30 mouse cellular contexts compared by ENCODE assay signal in the genomic region with DNA sequence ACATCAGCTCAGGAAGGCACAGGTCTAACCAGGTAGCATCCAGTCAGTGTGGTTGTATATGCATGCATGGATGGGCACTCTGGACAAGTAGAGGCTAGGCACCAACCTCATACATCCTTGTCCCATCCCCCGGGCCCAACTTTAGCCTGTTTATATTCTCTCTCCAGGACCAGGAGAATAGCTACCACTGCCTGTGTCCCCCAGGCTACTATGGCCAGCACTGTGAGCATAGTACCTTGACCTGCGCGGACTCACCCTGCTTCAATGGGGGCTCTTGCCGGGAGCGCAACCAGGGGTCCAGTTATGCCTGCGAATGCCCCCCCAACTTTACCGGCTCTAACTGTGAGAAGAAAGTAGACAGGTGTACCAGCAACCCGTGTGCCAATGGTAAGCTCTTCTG. TPM values are rescaled to one million over a fixed set of nuclear protein-coding genes. Genes with fewer than 3 reads are reported as not detected.
DNase-seq lines count a peak whose midpoint lies in the region; ATAC-seq and TF ChIP-seq lines count a peak whose summit lies in the region.
"Had no signal": no experiment of that assay in that cellular context is flagged by ENCODE, and none has a peak within 500 bp of the region (broad histone marks: within the 10 kb centered on the region; RNA-seq: fewer than 3 reads in every experiment).

No protein-coding gene starts in this region.

- intact Hi-C loops in gastrocnemius, adult 2 months (cut with DNase I), result no loop called here
- intact Hi-C loops in gastrocnemius, postnatal 36 days (cut with DNase I), result no loop called here
- intact Hi-C loops in heart, postnatal 25 days (cut with DNase I), result no loop called here

- peak overlapping the region; percentile 43 for H3K4me2 ChIP-seq in heart, embryonic 16.5 days (ENCODE audit: low read depth, low read length)
- peak overlapping the region; percentile 7; the same call in 1 of the 2 replicates for H3K4me2 ChIP-seq in liver, embryonic 11.5 days
- H3K4me2 ChIP-seq in liver, embryonic 12.5 days, result no peak overlapping the region
- 0 out of 2 replicates have a peak overlapping the region, but pooled peaks have one; percentile 3 for H3K4me2 ChIP-seq in lung, embryonic 16.5 days (ENCODE audit: low read depth, low read length)
- H3K4me2 ChIP-seq: embryonic facial prominence, embryonic 15.5 days; forebrain, embryonic 13.5 days; hindbrain, embryonic 15.5 days; midbrain, embryonic 15.5 days had no signal

- ATAC-seq in heart, embryonic 16.5 days (replicated peaks; ENCODE audit: extremely low read depth, insufficient read depth, low FRiP score), result no peak
- ATAC-seq in liver, embryonic 11.5 days (replicated peaks; ENCODE audit: low FRiP score), result no peak
- no peak for ATAC-seq in liver, embryonic 12.5 days
- no peak for ATAC-seq in lung, embryonic 16.5 days (ENCODE audit: low read depth)
- ATAC-seq: forebrain, embryonic 13.5 days; inflammation-experienced regulatory T-cells, adult 6 months; midbrain, embryonic 15.5 days had no signal

- TF ChIP-seq CTCF in gastrocnemius, adult 2 months (IDR thresholded peaks at IDR 0.05), result no peak

- no peaks in the 10 kb centered on the region for H3K9me3 ChIP-seq in heart, embryonic 16.5 days (replicated peaks; ENCODE audit: control insufficient read depth, low read length)
- H3K9me3 ChIP-seq in liver, embryonic 11.5 days (ENCODE audit: control insufficient read depth, low read length), result no peaks in the 10 kb centered on the region
- no peaks in the 10 kb centered on the region for H3K9me3 ChIP-seq in liver, embryonic 12.5 days (replicated peaks)
- no peaks in the 10 kb centered on the region for H3K9me3 ChIP-seq in lung, embryonic 16.5 days (ENCODE audit: control insufficient read depth, low read length)
- H3K9me3 ChIP-seq: embryonic facial prominence, embryonic 10.5 days; embryonic facial prominence, embryonic 15.5 days; forebrain, embryonic 13.5 days; G1E; hindbrain, embryonic 15.5 days; midbrain, embryonic 10.5 days; midbrain, embryonic 15.5 days had no signal

- H3K27ac ChIP-seq in gastrocnemius, adult 2 months, result peak overlapping the region; percentile 63
- H3K27ac ChIP-seq in heart, embryonic 16.5 days (ENCODE audit: low read length), result no peak overlapping the region
- H3K27ac ChIP-seq in liver, embryonic 11.5 days (ENCODE audit: low read depth, low read length), result no peak overlapping the region
- no peak overlapping the region for H3K27ac ChIP-seq in liver, embryonic 12.5 days
- no peak overlapping the region for H3K27ac ChIP-seq in lung, embryonic 16.5 days (ENCODE audit: low read length)
- H3K27ac ChIP-seq: embryonic facial prominence, embryonic 10.5 days; embryonic facial prominence, embryonic 15.5 days; forebrain, embryonic 13.5 days; hindbrain, embryonic 15.5 days; midbrain, embryonic 10.5 days; midbrain, embryonic 15.5 days had no signal

- H3K4me3 ChIP-seq in gastrocnemius, adult 2 months, result peak overlapping the region; percentile 62
- peak overlapping the region; percentile 24; the same call in 1 of the 2 replicates for H3K4me3 ChIP-seq in heart, embryonic 16.5 days (ENCODE audit: low read length)
- H3K4me3 ChIP-seq in liver, embryonic 11.5 days (ENCODE audit: low read depth, low read length), result no peak overlapping the region
- H3K4me3 ChIP-seq in liver, embryonic 12.5 days, result no peak overlapping the region
- no peak overlapping the region for H3K4me3 ChIP-seq in lung, embryonic 16.5 days (ENCODE audit: low read length)
- H3K4me3 ChIP-seq: embryonic facial prominence, embryonic 10.5 days; embryonic facial prominence, embryonic 15.5 days; forebrain, embryonic 13.5 days; hindbrain, embryonic 15.5 days; midbrain, embryonic 10.5 days; midbrain, embryonic 15.5 days had no signal

- no peak overlapping the region for H3K9ac ChIP-seq in heart, embryonic 16.5 days (ENCODE audit: low read length)
- H3K9ac ChIP-seq in liver, embryonic 11.5 days (ENCODE audit: low read depth, low read length), result no peak overlapping the region
- no peak overlapping the region for H3K9ac ChIP-seq in liver, embryonic 12.5 days
- H3K9ac ChIP-seq in lung, embryonic 16.5 days (ENCODE audit: low read length), result no peak overlapping the region
- H3K9ac ChIP-seq: embryonic facial prominence, embryonic 15.5 days; forebrain, embryonic 13.5 days; hindbrain, embryonic 15.5 days; midbrain, embryonic 15.5 days had no signal

- H3K4me1 ChIP-seq in heart, embryonic 16.5 days (ENCODE audit: control insufficient read depth, insufficient read depth, low read length), result no peaks in the 10 kb centered on the region; the same call in 1 of the 2 replicates
- peaks cover 16% of the 10 kb centered on the region for H3K4me1 ChIP-seq in liver, embryonic 11.5 days (replicated peaks; ENCODE audit: control insufficient read depth, insufficient read depth, low read length)
- H3K4me1 ChIP-seq in liver, embryonic 12.5 days, result peaks cover 15% of the 10 kb centered on the region
- peaks cover 35% of the 10 kb centered on the region for H3K4me1 ChIP-seq in lung, embryonic 16.5 days (replicated peaks; ENCODE audit: control insufficient read depth, insufficient read depth, low read length)

- 86% methylated on average over 8 of the region's 8 CpGs for WGBS in heart, embryonic 16.5 days
- 84% methylated on average over 8 of the region's 8 CpGs for WGBS in liver, embryonic 11.5 days
- 85% methylated on average over 8 of the region's 8 CpGs for WGBS in liver, embryonic 12.5 days (ENCODE audit: insufficient replicate concordance)
- WGBS in lung, embryonic 16.5 days, result 85% methylated on average over 8 of the region's 8 CpGs

- H3K27me3 ChIP-seq in heart, embryonic 16.5 days (ENCODE audit: control insufficient read depth, insufficient read depth, low read length), result peaks cover 42% of the 10 kb centered on the region
- H3K27me3 ChIP-seq in liver, embryonic 11.5 days (replicated peaks; ENCODE audit: control insufficient read depth, insufficient read depth, low read length), result peaks cover 58% of the 10 kb centered on the region
- H3K27me3 ChIP-seq in liver, embryonic 12.5 days (replicated peaks), result peaks cover 94% of the 10 kb centered on the region
- peaks cover 16% of the 10 kb centered on the region for H3K27me3 ChIP-seq in lung, embryonic 16.5 days (ENCODE audit: control insufficient read depth, insufficient read depth, low read depth, low read length)

- H3K36me3 ChIP-seq in heart, embryonic 16.5 days (ENCODE audit: control insufficient read depth, insufficient read depth), result no peaks in the 10 kb centered on the region
- no peaks in the 10 kb centered on the region for H3K36me3 ChIP-seq in liver, embryonic 11.5 days (ENCODE audit: control insufficient read depth, insufficient read depth, low read length)
- no peaks in the 10 kb centered on the region for H3K36me3 ChIP-seq in liver, embryonic 12.5 days
- H3K36me3 ChIP-seq in lung, embryonic 16.5 days (ENCODE audit: control insufficient read depth, insufficient read depth, low read length), result no peaks in the 10 kb centered on the region; the same call in 1 of the 2 replicates
- H3K36me3 ChIP-seq: embryonic facial prominence, embryonic 10.5 days; embryonic facial prominence, embryonic 15.5 days; G1E; hindbrain, embryonic 15.5 days; midbrain, embryonic 10.5 days; midbrain, embryonic 15.5 days had no signal

- DNase-seq in gastrocnemius, adult 2 months, result no peak
- DNase-seq in gastrocnemius, postnatal 36 days, result no peak
- DNase-seq in heart, postnatal 25 days (ENCODE audit: low spot score), result no peak
- DNase-seq in liver, embryonic 11.5 days (ENCODE audit: low spot score), result peak; percentile 28
- no peak for DNase-seq in lung, postnatal 4 days
- DNase-seq: adrenal gland, adult 8-10 months; cerebellum, adult 8-10 months; cerebellum, postnatal 25 days; gastrocnemius, postnatal 25 days; kidney, adult 11 months; kidney, postnatal 25 days; liver; lung, adult 18-20 months; right cerebral cortex, adult 18-20 months; spleen, adult 18-20 months; thymus, postnatal 14 days had no signal

RNA-seq across cellular contexts. Expression of a gene that starts 5.2 kb away (rescaled TPM):
- total RNA-seq in gastrocnemius, adult 2 months (2021), result 1 to 10 TPM; 3.8 to 4.8 TPM
- 1 to 10 TPM; 5.1 to 5.5 TPM for total RNA-seq in gastrocnemius, postnatal 36 days (2021)
- 14.1 TPM in 2 replicates for polyA plus RNA-seq in heart, embryonic 16.5 days (2015; fragmentation: Nextera tagmentation; extraction: Ambion mirVana)
- total RNA-seq in heart, postnatal 25 days (2021), result 10 to 100 TPM; 16.7 to 22.5 TPM
- 5.3 and 5.9 TPM in 2 replicates for polyA plus RNA-seq in liver, embryonic 11.5 days (2014; fragmentation: Nextera tagmentation; extraction: Ambion mirVana)
- 3.0 and 3.1 TPM in 2 replicates for polyA plus RNA-seq in liver, embryonic 12.5 days (2016; fragmentation: Nextera tagmentation; extraction: Ambion mirVana)
- polyA plus RNA-seq in lung, embryonic 16.5 days (2015; fragmentation: Nextera tagmentation; extraction: Ambion mirVana), result 14.6 and 17.8 TPM in 2 replicates
- polyA plus RNA-seq: inflammation-experienced regulatory T-cells, adult 6 months had no signal

RNA-seq across cellular contexts. Expression of a gene that starts 20.2 kb away (rescaled TPM):
- 10 to 100 TPM; 30.1 to 90.4 TPM for total RNA-seq in gastrocnemius, adult 2 months (2021)
- 10 to 100 TPM; 40.1 to 82.4 TPM for total RNA-seq in gastrocnemius, postnatal 36 days (2021)
- 0.42 and 0.50 TPM in 2 replicates for polyA plus RNA-seq in heart, embryonic 16.5 days (2015; fragmentation: Nextera tagmentation; extraction: Ambion mirVana)
- 1 to 10 TPM; 7.2 to 9.3 TPM for total RNA-seq in heart, postnatal 25 days (2021)
- polyA plus RNA-seq in liver, embryonic 11.5 days (2014; fragmentation: Nextera tagmentation; extraction: Ambion mirVana), result 2.9 and 3.2 TPM in 2 replicates
- polyA plus RNA-seq in liver, embryonic 12.5 days (2016; fragmentation: Nextera tagmentation; extraction: Ambion mirVana), result 1.0 and 1.4 TPM in 2 replicates
- 1.1 and 1.7 TPM in 2 replicates for polyA plus RNA-seq in lung, embryonic 16.5 days (2015; fragmentation: Nextera tagmentation; extraction: Ambion mirVana)
- total RNA-seq: G1E had no signal
- polyA plus RNA-seq: G1E; inflammation-experienced regulatory T-cells, adult 6 months had no signal

RNA-seq across cellular contexts. Expression of a gene that starts 42.3 kb away (rescaled TPM):
- 10 to 100 TPM; 10.9 to 11.7 TPM for total RNA-seq in gastrocnemius, adult 2 months (2021)
- total RNA-seq in gastrocnemius, postnatal 36 days (2021), result 1 to 10 TPM; 9.0 to 9.2 TPM
- polyA plus RNA-seq in heart, embryonic 16.5 days (2015; fragmentation: Nextera tagmentation; extraction: Ambion mirVana), result 13.3 and 13.6 TPM in 2 replicates
- total RNA-seq in heart, postnatal 25 days (2021), result 10 to 100 TPM; 11.9 to 13.0 TPM
- 13.4 and 14.0 TPM in 2 replicates for polyA plus RNA-seq in liver, embryonic 11.5 days (2014; fragmentation: Nextera tagmentation; extraction: Ambion mirVana)
- polyA plus RNA-seq in liver, embryonic 12.5 days (2016; fragmentation: Nextera tagmentation; extraction: Ambion mirVana), result 9.8 and 10.3 TPM in 2 replicates
- 18.8 and 19.5 TPM in 2 replicates for polyA plus RNA-seq in lung, embryonic 16.5 days (2015; fragmentation: Nextera tagmentation; extraction: Ambion mirVana)

RNA-seq across cellular contexts. Expression of a gene that starts 59.7 kb away (rescaled TPM):
- not detected for total RNA-seq in gastrocnemius, adult 2 months (2021)
- not detected for total RNA-seq in gastrocnemius, postnatal 36 days (2021)
- polyA plus RNA-seq in heart, embryonic 16.5 days (2015; fragmentation: Nextera tagmentation; extraction: Ambion mirVana), result 1.0 and 1.3 TPM in 2 replicates
- not detected for total RNA-seq in heart, postnatal 25 days (2021)
- 0.38 TPM in 1 of 2 replicates, not detected in the other for polyA plus RNA-seq in liver, embryonic 11.5 days (2014; fragmentation: Nextera tagmentation; extraction: Ambion mirVana)
- polyA plus RNA-seq in liver, embryonic 12.5 days (2016; fragmentation: Nextera tagmentation; extraction: Ambion mirVana), result 0.07 TPM in 1 of 2 replicates, not detected in the other
- polyA plus RNA-seq in lung, embryonic 16.5 days (2015; fragmentation: Nextera tagmentation; extraction: Ambion mirVana), result 1.3 and 2.2 TPM in 2 replicates
- total RNA-seq: gastrocnemius, postnatal 25 days; heart, adult 8-10 months; hematopoietic stem cell, adult 5-6 weeks; megakaryocyte progenitor cell, adult 5-6 weeks had no signal
- polyA plus RNA-seq: G1E had no signal

Comparison
In these comparisons a context has a peak if more than half of its experiments do, and no peak if none do; other contexts are left out.
1. H3K4me3 ChIP-seq: peak in gastrocnemius, adult 2 months (single experiment) and heart, embryonic 16.5 days (single experiment); none in liver, embryonic 11.5 days (single experiment), liver, embryonic 12.5 days (single experiment) and lung, embryonic 16.5 days (single experiment).